Mouse (Mus musculus) embryonic fibroblast, embryonic 13.5 days (primary cell): Measurements from ENCODE around the gene Gigyf1. TPM values are rescaled to one million over a fixed set of nuclear protein-coding genes. Genes with fewer than 3 reads are reported as not detected.

Experiments used
- H3K27ac ChIP-seq: 2 replicates; pipeline ENCODE4 v1.5.1; 2012; ENCODE audit warnings: low read length, control low read depth, inconsistent platforms; ENCODE audit not compliant: insufficient read depth
- H3K4me1 ChIP-seq: 2 replicates; pipeline ENCODE4 v1.6.1; 2011; ENCODE audit warnings: low read length; ENCODE audit not compliant: control insufficient read depth, insufficient read depth
- H3K4me3 ChIP-seq: 2 replicates; pipeline ENCODE4 v1.5.1; 2011; ENCODE audit warnings: mild to moderate bottlenecking, control low read depth, low read length; ENCODE audit not compliant: insufficient read depth
- CTCF ChIP-seq: IDR thresholded peaks from 2 replicates; pipeline ENCODE4 v1.5.1; 2011; ENCODE audit warnings: mild to moderate bottlenecking, control low read depth, low read length, moderate library complexity, borderline replicate concordance; ENCODE audit not compliant: insufficient read depth
- POLR2A ChIP-seq: IDR thresholded peaks from 2 replicates; pipeline ENCODE4 v1.6.1; 2011; ENCODE audit warnings: low read depth, mild to moderate bottlenecking, control low read depth, low read length, moderate library complexity
- polyA plus RNA-seq: library from polyadenylated mRNA; stranded (reverse); fragments of >200 nt; gene quantifications from 2 replicates; pipeline ENCODE4 v1.2.4, GENCODE M21; 2011; ENCODE audit warnings: low read depth; ENCODE audit not compliant: missing spikeins, insufficient read length

Gene Gigyf1
- polyA plus RNA-seq, 1 experiment, result 17.7 TPM

DNA sequence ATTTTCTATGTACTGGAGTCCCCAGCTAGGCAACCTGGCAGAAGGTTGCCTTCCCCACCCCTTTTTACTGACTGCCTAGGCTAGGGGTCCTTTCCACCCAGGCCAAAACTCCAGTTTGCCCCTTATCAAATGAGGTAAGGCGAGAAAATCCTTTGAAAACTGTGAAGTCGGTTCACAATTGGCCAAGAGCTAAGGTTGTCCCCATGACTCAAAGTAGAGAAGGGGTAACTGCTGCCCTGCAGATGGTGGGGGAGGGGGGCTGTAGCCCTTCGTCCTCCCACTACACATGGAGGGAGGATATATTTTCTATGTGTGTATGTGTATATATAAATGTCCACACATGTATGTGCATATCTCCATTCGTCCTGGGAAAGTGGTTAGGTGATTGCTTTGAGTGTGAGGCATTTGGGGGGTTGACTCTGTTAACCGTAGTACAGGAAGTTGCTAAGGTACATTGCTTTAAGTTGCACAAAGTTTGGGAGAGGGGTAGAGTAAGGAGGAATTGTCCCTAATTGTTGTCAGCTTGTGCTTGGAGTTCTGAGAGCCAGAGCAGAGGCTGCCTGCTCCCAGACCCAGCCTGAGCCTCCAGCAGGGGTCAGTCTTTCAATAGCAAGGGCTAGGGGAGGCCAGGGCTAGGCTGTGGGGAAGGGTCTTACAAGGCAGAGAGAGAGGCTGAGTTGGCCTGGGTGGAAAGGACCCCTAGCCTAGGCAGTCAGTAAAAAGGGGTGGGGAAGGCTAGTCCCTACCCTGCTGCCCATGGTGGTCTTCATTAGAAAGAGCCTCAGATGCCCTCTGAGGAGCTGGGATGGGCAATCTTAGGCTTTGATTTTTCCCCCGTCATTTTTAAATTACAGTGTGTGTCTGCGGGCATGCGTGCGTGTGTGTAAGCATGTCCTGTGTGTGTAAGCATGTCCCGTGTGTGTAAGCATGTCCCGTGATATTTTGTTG lies 5.2 kb upstream of the Gigyf1 start:
- Histone ChIP-seq H3K4me3 (no peak overlapping the region), H3K27ac (no peak overlapping the region), H3K4me1 (peaks cover 4% of the 10 kb centered on the region; the same call in 1 of the 2 replicates)
- TF ChIP-seq POLR2A, result no peak
- TF ChIP-seq CTCF, result peak; percentile 61; the same call in 1 of the 2 replicates

GRCm38 (mm10) chr5:137513951-137514721 lies 4.2 kb upstream of the Gigyf1 start:
- Histone ChIP-seq H3K27ac (no peak overlapping the region), H3K4me1 (peaks cover 4% of the 10 kb centered on the region; the same call in 1 of the 2 replicates), H3K4me3 (no peak overlapping the region)
- no peak for TF ChIP-seq CTCF
- no peak for TF ChIP-seq POLR2A

- H3K27ac ChIP-seq, result no peak overlapping the region
- H3K4me3 ChIP-seq, result no peak overlapping the region
- no peak for TF ChIP-seq CTCF
- no peak for TF ChIP-seq POLR2A
These were observed 3.5 kb upstream of the Gigyf1 start for GRCm38 (mm10) chr5:137514811-137515210.

DNA sequence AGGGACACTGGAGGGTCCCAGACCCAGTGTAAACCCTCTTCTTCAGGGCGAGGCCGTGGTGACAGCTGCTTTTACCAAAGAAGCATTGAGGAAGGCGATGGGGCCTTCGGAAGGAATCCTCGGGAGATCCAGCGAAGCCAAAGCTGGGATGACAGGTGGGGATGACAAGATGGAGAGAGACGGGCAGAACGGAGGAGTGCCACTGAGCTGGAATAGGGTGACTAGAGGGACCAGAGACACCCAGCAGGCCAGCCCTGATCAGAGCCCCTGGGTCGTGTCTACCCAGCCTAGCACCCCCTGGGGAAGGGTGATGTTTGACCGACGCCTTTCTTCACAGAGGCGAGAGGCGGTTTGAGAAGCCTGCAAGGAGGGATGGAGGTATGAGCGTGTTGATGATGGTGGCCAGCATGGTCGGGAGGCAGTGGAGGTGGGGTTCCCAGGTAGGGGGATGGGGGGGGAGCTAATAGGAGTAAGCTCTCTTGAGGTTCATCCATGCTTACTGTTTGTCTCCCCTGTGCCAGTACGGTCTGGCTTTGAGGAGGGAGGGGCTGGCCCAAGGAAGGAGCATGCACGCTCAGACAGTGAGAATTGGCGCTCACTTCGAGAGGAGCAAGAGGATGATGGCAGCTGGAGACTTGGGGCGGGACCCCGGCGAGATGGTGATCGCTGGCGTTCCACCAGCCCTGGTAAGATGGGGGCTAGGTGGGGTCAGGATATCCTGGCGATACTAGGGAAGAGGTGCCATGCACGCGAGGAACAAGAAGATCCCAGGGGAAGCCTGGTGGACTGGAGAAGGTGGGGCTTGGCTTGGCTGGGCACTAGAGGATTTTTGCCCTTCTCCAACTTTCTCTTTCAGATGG lies 1.6 kb downstream of the Gigyf1 start:
- TF ChIP-seq CTCF (no peak), POLR2A (no peak)
- Histone ChIP-seq H3K4me3 (no peak overlapping the region), H3K4me1 (no peaks in the 10 kb centered on the region), H3K27ac (no peak overlapping the region)

More at GRCm38 (mm10) chr5:137514811-137515210, 3.5 kb upstream of the Gigyf1 start:
- H3K4me1 ChIP-seq, result peaks cover 4% of the 10 kb centered on the region; the same call in 1 of the 2 replicates

- no peak for TF ChIP-seq CTCF
- no peak for TF ChIP-seq POLR2A
- H3K4me3 ChIP-seq, result no peak overlapping the region
- no peaks in the 10 kb centered on the region for H3K4me1 ChIP-seq
- no peak overlapping the region for H3K27ac ChIP-seq
These were observed 3.5 kb downstream of the Gigyf1 start for GRCm38 (mm10) chr5:137521861-137522260.

DNA sequence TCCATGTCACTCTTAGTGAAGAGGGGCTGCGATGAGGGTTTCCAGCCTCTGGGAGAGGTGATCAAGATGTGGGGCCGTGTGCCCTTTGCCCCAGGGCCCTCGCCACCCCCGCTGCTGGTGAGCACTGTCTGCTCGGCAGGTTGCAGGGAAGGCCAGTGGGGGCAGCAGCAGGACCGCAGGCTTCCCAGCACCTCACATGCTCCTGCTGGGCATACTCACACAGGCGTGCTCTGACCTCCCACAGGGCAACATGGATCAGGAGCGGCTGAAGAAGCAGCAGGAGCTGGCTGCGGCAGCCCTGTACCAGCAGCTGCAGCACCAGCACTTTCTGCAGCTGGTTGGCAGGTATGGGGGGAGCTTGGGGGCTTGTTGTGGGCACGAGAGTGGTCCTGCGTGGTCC lies 4.4 kb downstream of the Gigyf1 start:
- H3K27ac ChIP-seq, result no peak overlapping the region
- TF ChIP-seq POLR2A (no peak), CTCF (no peak)
- H3K4me1 ChIP-seq, result no peaks in the 10 kb centered on the region
- no peak overlapping the region for H3K4me3 ChIP-seq

DNA sequence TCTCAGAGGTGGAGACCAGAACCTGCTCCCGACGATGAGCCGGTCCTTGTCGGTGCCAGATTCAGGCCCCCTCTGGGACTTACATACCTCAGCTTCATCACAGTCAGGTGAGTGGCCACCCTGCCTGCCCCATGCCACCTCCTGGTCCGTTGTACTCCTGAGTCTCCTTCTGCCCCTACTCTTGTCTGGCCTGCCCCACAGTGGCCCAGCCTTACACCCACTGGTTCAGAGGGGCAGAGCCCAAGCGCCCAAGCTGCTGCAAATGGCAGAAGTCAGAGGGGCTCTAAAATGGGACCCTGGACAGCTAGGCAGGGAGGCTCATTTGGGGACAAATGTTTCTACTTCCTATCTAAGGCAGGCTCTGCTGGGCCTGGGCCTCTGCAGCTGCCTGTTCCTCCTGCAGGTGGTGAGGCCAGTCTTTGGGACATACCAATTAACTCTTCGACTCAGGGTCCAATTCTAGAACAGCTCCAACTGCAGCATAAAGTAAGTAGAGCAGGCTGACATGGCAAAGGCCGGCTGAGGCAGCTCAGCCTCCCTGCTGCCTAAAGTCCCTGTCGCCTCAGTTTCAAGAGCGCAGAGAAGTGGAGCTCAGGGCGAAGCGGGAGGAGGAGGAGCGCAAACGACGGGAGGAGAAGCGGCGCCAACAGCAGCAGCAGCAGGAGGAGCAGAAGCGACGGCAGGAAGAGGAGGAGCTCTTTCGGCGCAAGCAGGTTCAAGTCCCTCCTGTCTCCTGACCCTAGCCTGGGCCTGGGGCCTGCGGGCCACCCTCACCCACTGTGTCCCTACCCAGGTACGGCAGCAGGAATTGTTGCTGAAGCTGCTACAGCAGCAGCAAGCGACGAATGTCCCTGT lies 5.3 kb downstream of the Gigyf1 start:
- TF ChIP-seq POLR2A (no peak), CTCF (no peak)
- Histone ChIP-seq H3K27ac (no peak overlapping the region), H3K4me1 (no peaks in the 10 kb centered on the region), H3K4me3 (no peak overlapping the region)

DNA sequence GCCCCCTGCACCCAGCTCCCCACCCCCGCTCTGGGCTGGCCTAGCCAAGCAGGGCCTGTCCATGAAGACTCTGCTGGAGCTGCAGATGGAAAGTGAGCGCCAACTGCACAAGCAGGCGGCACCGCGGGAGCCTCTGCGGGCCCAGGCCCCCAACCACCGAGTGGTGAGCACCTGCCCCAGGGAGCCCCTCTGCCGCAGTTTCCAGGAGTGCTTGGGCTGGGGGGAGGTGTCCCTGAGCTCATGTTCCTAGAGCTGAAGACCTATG lies 5.8 kb downstream of the Gigyf1 start:
- Histone ChIP-seq H3K4me3 (no peak overlapping the region), H3K4me1 (no peaks in the 10 kb centered on the region), H3K27ac (no peak overlapping the region)
- TF ChIP-seq CTCF, result no peak
- TF ChIP-seq POLR2A, result no peak

DNA sequence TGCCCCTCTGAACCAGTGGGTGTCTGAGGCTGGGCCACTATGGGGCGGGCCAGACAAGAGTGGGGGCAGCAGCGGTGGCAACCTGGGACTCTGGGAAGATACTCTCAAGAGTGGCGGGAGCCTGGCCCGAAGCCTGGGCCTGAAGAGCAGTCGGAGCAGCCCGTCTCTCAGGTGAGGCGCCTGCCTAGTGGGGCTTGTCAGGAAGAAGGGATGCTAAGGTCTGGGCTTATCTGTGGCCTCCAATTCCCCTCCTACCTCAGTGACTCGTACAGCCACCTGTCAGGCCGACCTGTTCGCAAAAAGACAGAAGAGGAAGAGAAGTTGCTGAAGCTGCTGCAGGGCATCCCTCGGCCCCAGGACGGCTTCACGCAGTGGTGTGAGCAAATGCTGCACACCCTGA lies 6.3 kb downstream of the Gigyf1 start:
- Histone ChIP-seq H3K27ac (no peak overlapping the region), H3K4me1 (0 out of 2 replicates have a peak, but pooled peaks cover 5% of the 10 kb centered on the region), H3K4me3 (no peak overlapping the region)
- no peak for TF ChIP-seq CTCF
- TF ChIP-seq POLR2A, result no peak
